Mouse (Mus musculus) 416B (cell line): ENCODE data around the gene Pdxk.

Experiments
- DNase-seq: peaks from one replicate; pipeline ENCODE4 v3.0.0; 2011; ENCODE audit warnings: low read depth

Pdxk gene

GRCm38 (mm10) chr10:78417888-78418287, 46.9 kb downstream of the Pdxk start:
- peak; percentile 19 for DNase-seq

- peak; percentile 30 for DNase-seq
These were observed 49.8 kb downstream of the Pdxk start for GRCm38 (mm10) chr10:78414936-78415335.

GRCm38 (mm10) chr10:78413152-78413520, 51.6 kb downstream of the Pdxk start:
- DNase-seq: no peak

DNA sequence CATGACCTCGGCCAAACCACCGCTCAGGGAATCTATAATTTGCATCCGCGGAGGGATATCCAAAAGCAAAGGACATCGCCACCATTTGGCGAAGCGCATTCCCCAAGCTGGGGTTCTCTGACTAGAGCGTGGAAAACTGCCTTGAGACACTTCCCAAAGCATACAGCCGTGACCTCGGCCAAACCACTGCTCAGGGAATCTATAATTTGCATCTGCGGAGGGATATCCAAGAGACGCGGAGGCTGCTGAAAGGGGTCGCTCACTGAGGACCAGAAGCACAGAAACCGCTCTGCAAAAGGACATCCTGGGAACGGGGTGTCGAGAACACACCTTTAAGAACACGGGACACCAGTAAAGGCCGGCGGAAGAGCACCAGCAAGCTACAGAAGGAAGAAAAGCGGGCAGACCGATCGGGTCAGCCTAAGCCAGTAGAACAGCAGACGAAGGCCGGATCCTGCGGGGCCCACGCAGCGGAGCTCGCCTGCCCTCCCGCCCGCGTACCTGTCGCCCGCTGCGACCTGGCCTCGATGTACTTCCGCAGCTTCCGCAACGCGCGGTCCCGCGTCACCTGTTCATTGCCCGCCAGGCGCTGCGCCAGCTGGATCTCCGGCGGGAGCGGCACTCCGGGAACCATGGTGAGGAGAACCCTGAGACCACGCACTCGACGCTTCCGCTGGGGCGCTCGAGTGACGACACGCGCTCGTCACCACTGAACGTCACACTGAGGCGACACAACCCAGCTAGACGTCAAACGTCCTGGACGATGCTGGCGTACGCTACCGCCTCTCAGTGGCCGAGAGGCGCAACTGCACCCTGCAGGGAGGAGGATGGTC, 52.2 kb downstream of the Pdxk start, which contains the start of gene Rrp1:
Gene Rrp1 (minus strand): TSS at position 725 of the 833 bp plus-strand sequence.
- DNase-seq: peak; percentile 93

DNA sequence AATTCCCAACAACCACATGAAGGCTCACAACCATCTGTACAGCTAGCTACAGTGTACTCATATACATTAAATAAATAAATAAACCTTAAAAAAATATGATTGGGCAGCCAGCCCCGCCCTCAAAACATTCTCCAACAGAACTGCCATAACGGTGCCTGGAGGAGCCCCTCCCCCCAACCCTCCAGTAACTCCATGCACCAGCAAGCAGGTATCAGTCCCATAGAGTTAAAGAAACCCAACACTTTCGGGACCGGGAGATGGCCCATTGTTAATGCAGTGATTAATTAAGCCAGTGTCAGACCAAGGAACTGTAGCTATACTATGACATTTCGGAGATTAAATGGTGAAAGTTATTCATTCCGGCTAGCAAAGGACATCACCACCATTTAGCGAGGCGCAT, 52.9 kb downstream of the Pdxk start:
- no peak for DNase-seq

DNA sequence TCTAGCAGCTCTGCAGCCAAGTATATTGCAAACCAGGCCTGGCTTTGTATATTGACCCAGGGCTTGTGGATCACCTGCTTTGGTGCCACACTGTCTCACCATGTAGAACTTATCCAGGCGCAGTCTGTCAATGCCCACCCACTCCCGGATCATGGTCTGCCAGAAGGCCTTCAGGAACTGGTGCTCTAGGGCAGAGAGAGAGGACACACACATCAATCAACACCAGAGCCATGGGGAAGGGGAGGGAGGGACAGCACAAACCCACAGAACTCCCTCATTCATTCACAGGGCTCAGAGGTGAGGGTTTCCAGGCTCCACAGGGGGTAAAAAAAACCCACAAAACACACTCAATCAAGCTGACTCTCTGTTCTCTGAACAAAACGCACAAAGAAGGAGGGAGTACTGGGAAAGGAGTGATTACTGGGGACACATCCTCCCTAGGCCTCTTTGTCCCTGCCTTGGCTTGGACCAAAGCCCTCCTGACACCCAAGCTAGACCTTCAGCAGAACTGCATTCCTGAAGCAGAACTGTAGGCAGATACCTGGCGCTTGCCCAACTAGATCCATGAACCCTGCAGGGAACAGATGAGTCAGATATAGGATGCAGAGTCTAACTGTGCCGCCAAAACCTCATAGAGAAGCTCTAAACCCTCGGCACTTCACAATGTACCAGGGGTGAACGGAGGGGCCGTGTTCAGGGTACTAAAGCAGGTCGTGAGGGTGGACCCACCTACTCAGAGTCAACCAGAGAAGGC, 55.6 kb downstream of the Pdxk start:
- DNase-seq: no peak

DNA sequence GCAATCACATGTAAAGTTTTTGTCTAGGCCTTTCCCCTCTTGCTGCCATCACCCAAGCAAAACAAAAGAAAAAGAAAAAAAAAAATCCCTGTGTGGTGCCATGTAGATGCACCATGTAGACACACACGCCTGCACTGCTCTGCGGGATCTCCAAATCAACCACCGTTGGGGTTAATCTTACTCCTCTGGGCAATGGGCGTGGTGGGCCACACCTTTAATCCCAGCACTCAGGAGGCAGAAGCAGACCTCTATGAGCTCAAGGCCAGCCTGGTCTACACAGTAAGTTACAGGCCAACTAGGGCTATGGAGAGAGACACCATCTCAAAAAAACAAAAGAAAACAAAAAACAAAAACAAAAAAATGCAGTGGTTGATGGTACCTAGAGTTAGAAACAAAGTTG, 57.6 kb downstream of the Pdxk start:
- DNase-seq: no peak

DNA sequence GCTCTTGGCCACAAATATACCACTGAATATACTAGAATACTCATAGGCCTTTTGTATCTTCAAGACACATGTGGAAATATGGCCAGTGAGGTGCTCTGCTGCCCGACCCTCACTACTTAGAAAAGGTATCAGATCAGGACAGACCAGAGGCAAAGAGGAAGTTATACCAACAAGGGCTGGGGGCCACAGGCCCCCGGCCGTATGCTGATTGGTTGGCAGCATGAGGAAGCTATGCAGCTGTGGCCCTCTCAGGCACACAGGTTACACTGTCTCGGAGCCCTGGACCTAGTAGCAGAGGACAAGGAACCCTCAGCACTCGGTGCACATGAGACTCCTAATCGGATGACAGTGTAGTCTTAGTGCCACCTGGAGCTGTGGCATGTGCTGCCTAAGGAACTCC, 58.6 kb downstream of the Pdxk start:
- DNase-seq: no peak

GRCm38 (mm10) chr10:78402301-78402922, 62.4 kb downstream of the Pdxk start:
- no peak for DNase-seq

GRCm38 (mm10) chr10:78401127-78401526, 63.6 kb downstream of the Pdxk start:
- DNase-seq: no peak

DNA sequence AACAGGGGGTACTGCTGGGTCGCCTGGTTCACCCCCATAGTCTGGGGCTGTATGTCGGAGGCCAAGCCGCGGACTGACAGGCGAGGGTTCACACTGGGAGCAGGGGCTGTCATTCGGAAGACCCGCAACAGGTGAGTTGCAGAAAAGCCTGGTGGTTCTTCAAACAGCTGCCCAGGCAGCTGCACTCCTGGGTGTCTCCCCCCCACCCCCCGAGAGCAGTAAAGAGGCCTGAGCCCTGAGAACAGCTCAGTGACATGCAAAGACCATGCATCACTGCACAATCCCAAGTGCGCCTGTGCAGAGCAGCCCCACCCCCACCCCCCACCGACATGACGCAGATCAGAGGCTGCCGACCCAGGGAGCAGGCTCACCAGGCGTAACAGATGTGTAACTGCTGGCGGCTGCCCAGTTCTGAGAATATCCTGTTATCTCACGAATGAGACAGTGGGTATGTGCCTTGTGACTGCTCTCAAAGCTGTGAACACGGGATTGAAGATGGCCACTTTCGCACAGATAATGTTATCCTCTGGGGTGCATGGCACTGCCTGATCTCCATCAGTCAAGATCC, 65.6 kb downstream of the Pdxk start:
- DNase-seq: no peak

GRCm38 (mm10) chr10:78396625-78396885, 68.2 kb downstream of the Pdxk start:
- no peak for DNase-seq

DNA sequence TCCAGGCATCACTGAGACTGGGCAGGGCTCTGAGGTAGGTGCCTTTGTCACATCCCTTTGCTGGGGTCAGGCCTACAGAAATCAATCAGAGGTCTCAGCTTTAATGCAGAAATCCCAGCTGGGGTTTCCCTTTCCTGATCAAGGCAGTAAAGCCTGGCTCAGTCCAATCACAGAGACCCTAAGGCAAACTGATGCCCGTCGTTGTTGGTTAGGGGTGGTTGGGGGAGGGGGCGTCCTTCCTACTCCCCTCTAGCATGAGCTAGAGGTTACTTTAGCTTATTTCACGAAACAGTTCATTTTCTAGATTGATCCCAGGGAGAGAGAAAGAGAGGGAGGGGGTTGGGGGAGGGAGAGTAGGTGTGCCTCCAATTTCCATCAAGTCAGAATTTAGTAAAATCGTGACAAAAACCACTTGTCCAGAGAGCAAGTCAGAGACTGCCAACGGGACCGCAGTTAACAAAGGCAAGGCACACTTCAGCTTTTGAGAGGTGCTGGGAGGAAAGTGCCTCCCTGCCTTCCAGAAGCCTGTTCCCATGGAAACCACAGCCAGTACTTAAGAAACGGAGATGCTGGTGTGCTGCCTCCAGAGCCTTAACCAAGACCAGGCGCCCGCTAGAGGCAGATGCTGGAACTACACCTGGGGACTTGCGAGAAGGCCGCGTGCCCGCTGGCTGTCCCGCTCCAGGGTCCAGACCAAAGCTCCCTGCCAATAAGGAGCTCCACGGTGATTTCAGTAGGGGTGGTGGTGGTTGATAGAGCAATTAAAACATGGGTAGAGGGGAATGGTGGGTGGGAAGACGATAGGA, 68.8 kb downstream of the Pdxk start:
- DNase-seq: peak; percentile 91

- no peak for DNase-seq
These were observed 69.4 kb downstream of the Pdxk start for GRCm38 (mm10) chr10:78395377-78395776.

DNA sequence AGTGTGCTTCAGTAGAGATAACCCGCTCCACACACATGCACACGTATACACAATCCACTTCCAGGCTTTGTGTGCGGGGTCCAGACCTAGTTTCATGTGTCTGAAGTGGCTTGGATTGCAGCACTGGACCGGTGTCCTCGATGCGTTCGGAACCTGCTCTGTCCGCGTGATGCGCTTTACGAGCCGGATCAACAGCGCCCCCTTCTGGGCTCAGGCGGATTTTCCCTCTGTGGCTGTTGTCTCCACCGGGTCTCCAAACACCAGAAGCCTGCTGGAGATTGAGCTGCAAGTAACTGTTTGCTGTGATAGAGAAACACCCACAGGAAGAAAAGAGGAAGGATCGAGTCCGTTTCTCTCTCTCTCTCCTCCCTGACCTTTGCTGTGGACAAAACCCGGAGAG, 72.7 kb downstream of the Pdxk start:
- peak; percentile 81 for DNase-seq

DNA sequence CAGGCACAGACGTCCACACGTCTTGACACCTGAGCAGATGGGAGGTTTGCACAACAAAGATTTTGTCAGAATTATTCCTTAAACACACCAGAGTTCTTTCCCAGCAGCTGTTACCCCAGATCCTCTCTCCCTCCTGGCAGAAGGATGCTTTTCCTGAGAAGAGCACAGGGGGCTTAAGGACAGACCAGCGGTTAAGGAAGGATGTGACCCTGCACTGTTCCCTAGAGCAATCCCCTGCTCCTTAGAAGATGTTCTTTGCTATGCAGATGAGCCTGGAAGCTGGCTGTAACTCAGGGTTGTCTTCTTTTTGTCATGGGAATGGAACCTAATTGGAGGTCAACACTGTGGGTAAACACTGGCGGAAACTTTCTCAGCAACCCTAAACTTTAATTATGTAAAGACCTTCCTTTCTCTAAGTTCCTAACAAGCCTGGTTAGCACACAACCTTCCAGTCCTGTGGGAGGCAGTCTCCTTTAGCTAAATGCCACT, 73.7 kb downstream of the Pdxk start:
- DNase-seq: no peak

DNA sequence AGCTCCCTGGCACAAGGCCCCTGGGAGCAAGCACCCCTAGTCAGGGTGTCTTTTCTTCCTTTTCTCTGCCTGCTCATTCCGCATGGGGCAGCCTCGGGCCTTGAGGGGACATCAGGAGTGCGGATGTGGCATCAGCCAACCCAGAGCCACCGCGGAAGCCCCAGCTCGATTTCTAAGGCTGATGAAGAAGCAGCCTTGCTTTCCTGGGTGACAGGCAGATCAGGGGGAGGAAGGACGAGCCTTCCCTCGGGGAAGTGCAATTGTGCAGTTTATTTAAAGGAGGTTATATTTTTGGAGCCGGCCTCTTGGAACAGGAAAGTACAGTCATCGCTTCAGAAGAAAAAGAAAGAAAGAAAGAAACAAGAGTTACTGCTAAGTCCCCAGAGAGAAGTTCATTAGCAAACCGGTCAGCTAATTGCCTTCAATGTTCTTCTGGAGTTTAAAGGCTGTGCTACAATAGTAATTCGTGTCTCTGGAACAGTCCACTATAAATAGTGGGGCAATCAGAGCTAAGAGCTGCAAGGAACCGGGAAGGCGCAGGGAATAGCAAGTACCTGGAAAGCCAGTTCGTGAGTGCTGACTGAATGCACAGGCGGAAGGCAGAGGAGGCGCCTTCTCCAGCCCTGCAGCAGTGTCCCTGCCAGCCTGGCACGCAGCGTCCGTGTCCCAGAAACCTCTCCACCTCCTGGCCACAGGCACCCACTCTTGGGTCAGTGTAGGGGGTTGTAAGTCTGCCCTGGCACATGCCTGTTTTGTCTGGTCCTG, 76.4 kb downstream of the Pdxk start:
- no peak for DNase-seq
